Mouse (Mus musculus): ENCODE measurements at regions not wholly inside any gene's neighbourhood (a gene's known extent, or its start where the extent isn't known, plus 50 kb on each side); places are given as distances from the start of the nearest gene placed in this dataset.

- TF ChIP-seq POLR2A (IDR thresholded peaks at IDR 0.05; ENCODE audit: insufficient read depth, low read depth, low read length) (no peak), CTCF (IDR thresholded peaks at IDR 0.05; ENCODE audit: insufficient read depth, low read depth, low read length) (no peak)
Observed at GRCm38 (mm10) chr8:34472846-34473245, 361.3 kb upstream of the Gm10131 start.
